Comparison of ENCODE assay signal across 24 mouse cellular contexts in genomic region chr4:48101981-48102380, GRCm38 (mm10). TPM values are rescaled to one million over a fixed set of nuclear protein-coding genes. Genes with fewer than 3 reads are reported as not detected.
"Had no signal": no experiment of that assay in that cellular context is flagged by ENCODE, and none has a peak within 500 bp of the region (broad histone marks: within the 10 kb centered on the region; RNA-seq: fewer than 3 reads in every experiment).

No protein-coding gene starts in this region.

- ATAC-seq: forebrain, postnatal 0 days; hindbrain, postnatal 0 days; intestine, embryonic 16.5 days; liver, embryonic 12.5 days had no signal

- H3K27me3 ChIP-seq: heart, embryonic 12.5 days; hindbrain, embryonic 15.5 days; limb, embryonic 12.5 days had no signal

- H3K4me3 ChIP-seq: heart, embryonic 10.5 days; heart, embryonic 12.5 days; hindbrain, embryonic 13.5 days; hindbrain, embryonic 15.5 days; limb, embryonic 12.5 days; liver, embryonic 12.5 days had no signal

- H3K9ac ChIP-seq: forebrain, postnatal 0 days; heart, embryonic 12.5 days; hindbrain, embryonic 13.5 days; hindbrain, embryonic 15.5 days; limb, embryonic 12.5 days; liver, embryonic 12.5 days; liver, embryonic 14.5 days had no signal

- DNase-seq: forebrain, postnatal 0 days; gastrocnemius, postnatal 14 days; gastrocnemius, postnatal 36 days; heart, postnatal 14 days; heart, postnatal 36 days; kidney, adult 11 months; kidney, adult 2 months; kidney, postnatal 14 days; kidney, postnatal 36 days; layer of hippocampus, adult 9-11 months; layer of hippocampus, postnatal 36 days; left cerebral cortex, postnatal 4 days had no signal

- H3K4me2 ChIP-seq: heart, embryonic 12.5 days; hindbrain, embryonic 13.5 days; hindbrain, embryonic 15.5 days; limb, embryonic 12.5 days; liver, embryonic 12.5 days had no signal

- H3K36me3 ChIP-seq: heart, embryonic 10.5 days; heart, embryonic 12.5 days; hindbrain, embryonic 13.5 days; hindbrain, embryonic 15.5 days; limb, embryonic 12.5 days; liver, embryonic 12.5 days had no signal

- H3K4me1 ChIP-seq: heart, embryonic 10.5 days; heart, embryonic 12.5 days; hindbrain, embryonic 13.5 days; hindbrain, embryonic 15.5 days; limb, embryonic 12.5 days; liver, embryonic 12.5 days had no signal

- H3K27ac ChIP-seq: heart, embryonic 10.5 days; hindbrain, embryonic 13.5 days; hindbrain, embryonic 15.5 days; hindbrain, postnatal 0 days; kidney, postnatal 0 days; limb, embryonic 12.5 days; liver, embryonic 12.5 days; liver, embryonic 14.5 days had no signal

- H3K9me3 ChIP-seq: heart, embryonic 10.5 days; heart, embryonic 12.5 days; hindbrain, embryonic 13.5 days; hindbrain, embryonic 15.5 days; limb, embryonic 12.5 days; liver, embryonic 12.5 days had no signal

RNA-seq across cellular contexts. Expression of gene Nr4a3, which starts 57.0 kb away (rescaled TPM):
- polyA plus RNA-seq: intestine, embryonic 14.5 days; liver, adult 2 months; liver, embryonic 12.5 days had no signal
